Mouse (Mus musculus): ENCODE measurements around the gene Haghl.

The Haghl gene

DNA sequence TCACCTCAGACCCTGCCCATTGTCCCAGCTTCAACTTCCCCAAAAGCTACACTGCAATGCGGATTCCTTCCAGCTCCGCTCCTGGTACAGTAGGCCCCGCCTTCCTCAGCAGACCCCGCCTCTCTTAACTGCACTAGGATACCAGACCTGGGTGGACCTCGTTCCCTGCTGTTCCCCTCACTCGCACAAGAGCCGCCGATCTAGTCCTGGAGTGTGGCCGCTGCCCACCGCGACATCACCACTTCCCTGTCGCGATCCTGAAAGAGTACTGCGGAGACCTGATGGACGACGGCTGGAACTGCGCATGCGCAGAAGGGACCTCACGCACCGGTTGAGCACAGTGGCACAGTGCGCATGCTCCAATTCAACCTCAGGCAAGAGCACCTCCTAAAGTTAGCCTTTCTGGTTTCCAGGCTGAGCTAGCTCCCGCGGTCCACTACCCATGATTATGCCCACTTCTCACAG lies at the start of gene Haghl:
TSS of gene Haghl (minus strand) at position 393 of the 465 bp plus-strand sequence.
- peak; percentile 98 for DNase-seq (ENCODE audit: low read depth, low spot score)

DNA sequence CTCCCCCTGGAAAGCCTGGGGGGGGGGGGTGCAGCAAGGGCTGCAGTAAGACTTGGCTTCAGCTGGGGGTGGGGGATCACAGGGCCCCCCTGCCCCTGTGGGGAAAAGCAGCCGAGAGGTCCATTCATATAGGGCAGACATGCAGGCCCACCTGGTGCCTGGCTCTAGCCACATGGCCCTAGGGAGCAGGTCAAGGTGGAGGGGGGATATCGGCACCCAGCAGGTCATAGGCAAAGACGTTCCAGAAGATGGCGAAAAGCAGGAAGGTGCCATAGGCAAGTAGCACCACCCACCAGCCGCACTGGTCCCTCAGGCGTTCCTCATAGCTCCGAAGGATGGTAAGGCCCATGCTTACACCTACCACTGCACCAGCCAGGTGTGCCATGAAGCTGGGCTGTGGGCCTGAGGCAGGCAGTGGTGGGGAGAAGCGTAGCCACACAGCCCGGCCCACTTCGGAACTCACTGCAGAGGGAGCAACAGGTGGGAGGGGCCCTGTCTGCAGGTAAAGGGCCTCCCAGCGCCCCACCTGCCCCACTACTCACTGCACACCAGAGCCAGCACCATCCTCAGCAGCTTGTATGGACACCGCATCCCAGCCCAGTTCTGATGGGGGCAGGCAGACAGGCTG lies 49.2 kb upstream of the Haghl start:
- no peak for DNase-seq (ENCODE audit: low read depth, low spot score)

DNA sequence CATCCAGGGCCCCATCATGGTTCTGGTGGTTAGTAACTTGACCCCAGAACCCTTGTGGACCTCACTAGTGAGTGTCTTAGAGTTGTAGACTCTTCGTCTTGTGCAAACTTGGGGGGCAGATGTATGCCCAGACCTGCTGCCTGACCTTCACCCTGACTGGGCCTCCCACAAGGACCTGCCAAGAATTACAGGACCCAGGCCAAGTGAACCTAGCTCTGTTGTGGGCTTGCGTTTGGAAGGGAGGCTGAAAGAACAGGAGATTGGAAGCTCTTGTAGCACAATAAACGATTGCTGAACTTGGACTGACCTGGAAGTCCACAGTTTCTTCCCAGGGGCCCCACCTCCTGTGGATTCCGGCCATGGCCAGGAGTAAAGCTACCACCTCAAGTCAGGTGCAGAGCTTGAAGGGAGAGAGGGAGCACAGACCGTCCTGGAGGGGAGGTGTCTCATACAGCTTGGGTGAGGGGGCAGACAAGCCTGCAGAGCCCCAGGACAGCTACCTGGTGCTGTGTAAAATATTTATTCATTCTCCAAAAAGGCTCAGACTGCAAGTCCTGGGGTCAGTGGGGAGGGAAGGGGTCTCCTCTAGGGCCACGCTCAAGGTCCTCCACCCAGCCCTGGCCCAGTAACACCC lies 48.6 kb upstream of the Haghl start:
- no peak for DNase-seq (ENCODE audit: low read depth, low spot score)

DNA sequence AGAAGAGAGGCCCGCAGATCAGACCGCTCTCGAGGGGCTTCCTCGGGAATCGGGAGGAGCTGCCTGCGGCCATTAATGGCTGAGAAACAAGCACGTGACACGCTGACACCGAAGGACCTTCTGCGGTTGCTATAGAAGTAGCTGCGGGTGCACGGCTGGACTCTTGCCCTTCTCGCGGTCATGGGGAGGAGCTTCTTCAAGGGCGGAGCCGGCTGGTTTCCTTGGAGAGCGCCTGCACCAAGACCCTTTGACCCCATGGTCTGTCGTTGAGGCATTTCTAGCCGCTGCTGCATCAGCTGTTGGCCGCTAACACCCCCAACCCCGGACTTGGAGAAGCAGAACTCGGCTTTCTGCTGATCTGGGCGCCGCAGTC lies 47.8 kb upstream of the Haghl start, which contains the start of gene Stub1:
TSS of gene Stub1 (minus strand) at position 114 of the 373 bp plus-strand sequence.
- peak; percentile 96 for DNase-seq (ENCODE audit: low read depth, low spot score)

GRCm38 (mm10) chr17:25832436-25833290 lies 47.2 kb upstream of the Haghl start:
- peak; percentile 100 for DNase-seq (ENCODE audit: low read depth, low spot score)

DNA sequence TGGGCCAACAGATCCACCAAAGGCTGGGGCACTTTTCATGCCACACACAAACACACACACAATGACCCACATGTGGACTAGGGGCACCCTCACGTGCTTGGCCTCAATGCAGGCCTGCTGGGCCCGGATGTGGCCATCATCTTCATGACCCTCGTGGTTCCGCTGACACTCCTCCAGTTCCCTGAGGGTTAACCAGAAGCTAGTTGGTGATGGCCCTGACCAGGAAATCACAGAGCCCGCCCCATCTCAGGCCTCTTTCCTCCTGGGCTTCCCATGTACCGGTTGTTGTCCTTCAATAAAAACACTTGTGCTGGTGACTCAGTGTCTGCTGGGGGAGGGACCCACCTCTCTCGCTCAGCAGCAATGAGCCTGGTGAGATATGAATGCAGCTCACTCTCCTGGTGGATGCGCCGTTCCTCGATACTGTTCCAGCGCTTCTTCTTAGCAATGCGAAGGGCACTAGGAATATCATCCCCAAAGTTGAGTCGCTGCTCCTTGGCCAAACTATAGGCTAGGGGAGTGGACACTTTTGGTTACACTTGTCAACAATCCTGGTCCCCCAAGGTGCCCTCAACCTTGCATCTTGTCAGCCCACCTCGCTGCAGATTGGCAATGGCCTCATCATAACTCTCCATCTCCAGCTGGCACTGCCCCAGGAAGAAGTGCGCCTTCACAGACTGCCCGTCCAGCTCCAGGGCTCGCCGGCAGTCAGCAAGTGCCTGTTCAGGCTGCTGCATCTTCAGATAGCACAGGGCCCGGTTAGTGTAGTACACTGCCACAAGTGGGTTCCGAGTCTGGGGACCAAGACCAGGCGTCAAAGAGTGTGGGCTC lies 46.2 kb upstream of the Haghl start:
- no peak for DNase-seq (ENCODE audit: low read depth, low spot score)

GRCm38 (mm10) chr17:25830806-25831431 lies 45.4 kb upstream of the Haghl start:
- no peak for DNase-seq (ENCODE audit: low read depth, low spot score)

DNA sequence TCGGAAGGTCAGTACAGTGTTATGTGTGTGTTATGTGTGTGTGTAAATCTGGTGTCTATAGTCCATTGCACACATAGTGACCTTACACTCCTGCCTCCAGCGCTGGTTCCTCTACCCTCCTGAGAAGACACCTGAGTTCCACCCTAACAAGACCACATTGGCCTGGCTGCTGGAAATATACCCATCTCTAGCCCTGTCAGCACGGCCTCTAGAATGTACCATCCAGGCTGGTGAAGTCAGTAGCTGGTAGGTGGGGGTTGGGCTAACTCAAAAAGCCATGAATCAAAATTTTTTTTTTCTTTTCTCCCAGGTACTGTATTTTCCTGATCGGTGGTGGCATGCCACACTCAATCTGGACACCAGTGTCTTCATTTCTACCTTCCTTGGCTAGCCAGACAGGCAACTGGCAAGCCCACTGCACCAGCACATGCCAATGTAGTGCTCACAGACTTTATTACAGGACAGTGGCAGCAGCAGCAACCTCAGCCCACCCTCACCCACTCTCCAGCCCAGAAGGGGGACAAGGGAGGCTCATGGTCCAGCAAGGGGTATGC lies 44.8 kb upstream of the Haghl start:
- DNase-seq (ENCODE audit: low read depth, low spot score) = no peak

DNA sequence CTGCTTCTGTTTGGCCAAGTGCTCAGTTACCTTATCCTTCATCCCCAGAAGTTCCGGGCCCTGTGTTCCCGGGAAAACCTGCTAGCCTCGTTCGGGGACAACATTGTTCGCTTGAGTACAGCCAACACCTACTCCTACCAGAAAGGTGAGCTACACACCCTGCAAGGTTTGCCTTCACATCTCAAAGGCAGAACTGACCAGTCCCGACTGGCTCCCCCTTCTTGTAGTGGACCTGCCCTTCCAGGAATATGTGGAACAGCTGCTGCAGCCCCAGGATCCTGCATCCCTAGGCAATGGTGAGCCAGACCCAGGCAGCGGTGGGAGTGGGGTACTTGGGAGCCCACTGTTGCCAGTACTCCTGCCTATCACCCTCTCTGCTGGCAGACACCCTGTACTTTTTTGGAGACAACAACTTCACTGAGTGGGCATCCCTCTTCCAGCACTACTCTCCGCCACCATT lies 44.1 kb upstream of the Haghl start:
- DNase-seq (ENCODE audit: low read depth, low spot score) = no peak

GRCm38 (mm10) chr17:25828712-25829557 lies 43.5 kb upstream of the Haghl start, which contains the start of gene Jmjd8:
Gene Jmjd8 (plus strand): TSS chr17:25828867.
- DNase-seq (ENCODE audit: low read depth, low spot score) = peak; percentile 97

DNA sequence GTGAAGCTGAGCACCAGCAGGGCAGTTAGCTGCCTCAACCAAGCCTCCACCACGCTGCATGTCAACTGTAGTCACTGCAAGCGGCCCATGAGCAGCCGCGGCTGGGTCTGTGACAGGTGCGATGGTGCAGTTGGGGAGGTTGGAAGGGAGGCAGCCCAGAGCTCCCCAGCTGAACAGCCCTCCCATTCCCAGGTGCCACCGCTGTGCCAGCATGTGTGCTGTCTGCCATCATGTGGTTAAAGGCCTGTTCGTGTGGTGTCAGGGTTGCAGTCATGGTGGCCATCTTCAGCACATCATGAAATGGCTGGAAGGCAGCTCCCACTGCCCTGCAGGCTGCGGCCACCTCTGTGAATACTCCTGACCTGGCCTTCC lies 42.7 kb upstream of the Haghl start:
- no peak for DNase-seq (ENCODE audit: low read depth, low spot score)

GRCm38 (mm10) chr17:25827546-25828222 lies 42.2 kb upstream of the Haghl start:
- no peak for DNase-seq (ENCODE audit: low read depth, low spot score)

GRCm38 (mm10) chr17:25827011-25827410 lies 41.5 kb upstream of the Haghl start:
- DNase-seq (ENCODE audit: low read depth, low spot score) = no peak

GRCm38 (mm10) chr17:25825984-25826570 lies 40.6 kb upstream of the Haghl start:
- DNase-seq (ENCODE audit: low read depth, low spot score) = no peak

DNA sequence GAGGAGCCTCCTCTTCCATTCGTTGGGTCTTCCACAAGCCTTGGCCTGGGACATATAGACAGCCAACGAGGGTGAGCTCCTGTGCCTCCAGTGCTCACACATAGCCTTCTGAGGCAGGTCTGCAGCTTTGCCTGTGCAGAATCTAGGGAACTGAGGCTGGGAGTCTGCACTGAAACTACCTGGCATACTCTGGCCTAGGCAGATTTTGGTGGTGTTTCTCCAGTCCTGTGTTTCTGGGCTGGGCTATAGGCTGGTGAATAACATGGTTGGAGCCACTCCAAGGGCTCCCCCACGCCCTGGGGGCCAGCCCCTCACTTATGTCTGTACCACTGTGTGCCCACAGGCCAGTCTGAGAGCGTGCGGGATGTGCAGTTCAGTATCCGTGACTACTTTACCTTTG lies 39.8 kb upstream of the Haghl start:
- no peak for DNase-seq (ENCODE audit: low read depth, low spot score)

- DNase-seq (ENCODE audit: low read depth, low spot score) = no peak
Measured at GRCm38 (mm10) chr17:25824362-25825142, 39.1 kb upstream of the Haghl start.

GRCm38 (mm10) chr17:25823452-25823851 lies 38.0 kb upstream of the Haghl start, which contains the start of gene Wdr24:
Gene Wdr24 (plus strand): TSS chr17:25823627.
- DNase-seq (ENCODE audit: low read depth, low spot score) = peak; percentile 96

Data from brain, adult 2 months (tissue).